Mouse (Mus musculus) granulocyte monocyte progenitor cell, adult 5-6 weeks (primary cell): Measurements from ENCODE around the gene Eif4g3. TPM values are rescaled to one million over a fixed set of nuclear protein-coding genes. Genes with fewer than 3 reads are reported as not detected.

ENCODE experiments used
- ATAC-seq: replicated peaks from 2 replicates; pipeline ENCODE4 v1.8.0; 2016; ENCODE audit warnings: mild to moderate bottlenecking, moderate TSS enrichment, inconsistent platforms; ENCODE audit not compliant: poor library complexity, severe bottlenecking
- total RNA-seq, 2 experiments: library from RNA; stranded (forward) in 1 of 2; stranded (reverse) in 1 of 2; fragments of 200-712, 200-1000 nt in 1 of 2; fragments of >200 nt in 1 of 2; fragmentation: Nextera tagmentation in 1 of 2; gene quantifications; 2 replicates each; pipeline ENCODE4 v1.2.3; 2014 to 2017

Gene Eif4g3
- total RNA-seq, 2 experiments from 2014 or later, result 29.3 to 72.3 TPM

DNA sequence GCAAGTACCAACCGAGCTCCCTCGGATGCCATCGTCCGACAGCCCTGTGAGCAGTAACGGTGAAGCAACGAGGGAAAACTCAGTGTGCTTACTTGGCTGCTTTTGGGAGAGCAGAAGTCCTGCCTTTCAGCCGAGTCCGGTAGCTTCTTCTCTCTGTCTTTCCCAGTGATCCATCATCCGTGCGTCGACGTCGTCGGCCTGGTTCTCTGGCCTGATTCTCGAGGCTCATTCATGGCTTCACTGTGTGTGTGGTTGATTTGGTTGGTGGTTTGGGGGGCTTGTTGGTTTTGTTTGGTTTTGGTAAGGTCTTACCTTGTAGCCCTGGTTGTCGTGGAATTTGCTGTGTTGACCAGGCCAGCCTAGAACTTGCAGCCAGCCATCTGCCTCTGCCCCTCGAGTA, 145.0 kb downstream of the Eif4g3 start:
- ATAC-seq, result no peak

DNA sequence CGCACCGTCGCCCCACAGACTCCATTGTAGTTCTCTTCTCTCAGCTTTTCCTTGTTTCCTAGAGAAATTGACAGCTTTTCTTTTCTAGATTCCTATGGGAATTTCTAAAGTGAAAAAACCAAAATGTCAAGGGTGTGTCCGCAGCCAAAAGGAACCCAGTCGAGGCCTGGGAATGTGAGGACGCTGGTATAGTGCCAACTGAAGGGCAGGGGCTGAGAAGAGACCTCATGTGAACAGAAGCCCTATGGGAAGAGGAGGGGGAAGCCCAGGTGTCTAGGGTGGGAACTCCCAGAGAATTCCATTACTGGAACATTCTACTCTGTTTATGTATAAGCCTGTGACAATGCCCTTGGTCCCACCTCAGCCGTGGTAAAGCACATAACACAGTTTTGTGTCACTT, 145.4 kb downstream of the Eif4g3 start:
- ATAC-seq, result no peak

DNA sequence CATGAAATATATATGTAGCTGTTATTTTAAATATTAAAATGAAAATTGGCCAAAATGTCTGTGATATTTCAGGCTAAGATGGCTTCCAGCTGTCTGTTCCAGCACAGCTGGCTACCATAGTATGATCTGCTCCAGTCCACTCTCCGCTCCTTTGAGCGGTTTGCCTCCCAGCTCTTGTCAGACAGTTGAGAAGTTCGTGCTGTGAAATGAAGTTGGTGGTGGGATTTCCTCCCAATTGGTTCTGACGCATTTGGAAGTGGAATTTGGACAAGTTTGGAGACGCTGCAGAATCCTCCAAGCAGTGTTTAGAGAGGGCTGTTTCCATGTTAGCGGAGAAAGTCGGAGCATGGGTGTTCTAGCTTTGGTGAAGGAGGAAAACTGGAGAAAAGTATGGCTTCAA, 148.5 kb downstream of the Eif4g3 start:
- no peak for ATAC-seq

DNA sequence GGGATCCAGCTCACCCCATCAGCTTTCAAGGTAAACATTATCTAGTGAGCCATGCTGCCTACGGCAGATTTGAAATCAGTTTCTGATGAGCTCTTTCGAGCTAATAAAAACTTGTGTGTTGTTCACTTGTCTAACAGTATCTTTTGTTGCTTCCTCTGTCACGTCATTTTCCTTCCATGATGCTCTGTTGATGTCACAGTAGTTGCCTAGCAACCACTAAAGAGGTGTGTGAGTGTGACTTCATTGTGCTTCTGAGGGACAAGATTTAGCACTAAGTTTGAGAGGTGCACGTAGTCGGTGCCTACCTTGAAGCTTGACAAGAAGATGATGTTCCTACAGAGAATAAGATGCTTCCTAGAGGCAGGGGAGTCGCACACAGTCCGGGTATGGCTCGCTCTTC, 154.4 kb downstream of the Eif4g3 start:
- ATAC-seq, result no peak

DNA sequence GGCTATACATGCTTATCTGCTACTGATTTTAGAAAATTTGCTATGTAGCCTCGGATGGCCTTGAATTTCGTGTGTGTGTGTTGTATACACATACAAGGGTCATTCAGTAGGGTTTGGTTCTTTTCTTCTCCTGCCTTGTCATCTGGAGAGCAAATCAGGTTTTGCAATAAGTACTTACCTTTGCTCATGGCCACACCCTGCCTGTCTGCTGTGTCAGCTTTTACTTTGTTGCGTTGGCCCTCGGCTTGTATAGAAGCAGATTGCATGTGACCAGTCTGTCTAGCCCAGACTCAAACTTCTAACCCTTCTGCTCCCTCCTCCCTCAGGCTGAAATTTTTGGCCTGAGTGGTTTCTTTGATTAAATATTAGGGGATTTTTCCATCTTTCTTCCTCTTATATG, 157.2 kb downstream of the Eif4g3 start:
- ATAC-seq, result no peak

DNA sequence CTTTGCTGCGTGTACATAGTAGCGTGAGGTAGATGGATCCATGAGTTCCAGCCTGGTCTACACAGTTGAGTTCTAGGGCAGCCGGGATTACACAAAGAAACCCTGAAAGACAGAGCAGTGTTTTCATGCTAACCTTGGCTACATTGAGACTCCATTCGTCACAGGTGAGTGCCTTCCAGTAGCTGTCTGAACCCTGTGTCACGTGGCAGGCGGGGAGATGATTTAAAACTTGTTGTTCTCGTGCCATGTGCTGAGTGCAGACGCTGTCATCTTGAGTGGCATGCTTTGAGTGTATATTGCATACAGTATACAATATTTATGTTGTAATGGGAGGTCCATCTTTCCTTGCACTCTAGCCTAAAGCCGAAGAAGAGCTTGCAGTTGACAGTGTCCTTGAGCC, 158.4 kb downstream of the Eif4g3 start:
- ATAC-seq, result no peak

DNA sequence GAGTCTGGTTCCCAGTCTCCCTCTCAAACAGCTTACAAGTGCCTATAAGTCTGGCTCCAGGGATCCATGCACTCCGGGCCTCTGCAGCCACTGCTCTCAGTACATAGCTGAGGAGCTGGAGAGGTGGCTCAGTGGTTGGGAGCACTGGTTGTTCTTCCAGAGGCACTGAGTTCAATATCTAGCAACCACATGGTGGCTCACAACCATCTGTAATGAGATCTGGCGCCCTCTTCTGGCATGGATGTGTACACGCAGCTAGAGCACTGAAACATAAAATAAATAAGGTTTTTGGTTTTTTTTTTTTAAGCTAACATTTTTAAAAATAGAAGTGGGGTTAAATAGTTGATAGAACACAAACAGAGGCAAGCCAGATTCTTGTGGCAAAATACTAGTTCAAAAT, 161.2 kb downstream of the Eif4g3 start:
- ATAC-seq, result 0 out of 2 replicates have a peak, but pooled peaks have one; percentile 25

DNA sequence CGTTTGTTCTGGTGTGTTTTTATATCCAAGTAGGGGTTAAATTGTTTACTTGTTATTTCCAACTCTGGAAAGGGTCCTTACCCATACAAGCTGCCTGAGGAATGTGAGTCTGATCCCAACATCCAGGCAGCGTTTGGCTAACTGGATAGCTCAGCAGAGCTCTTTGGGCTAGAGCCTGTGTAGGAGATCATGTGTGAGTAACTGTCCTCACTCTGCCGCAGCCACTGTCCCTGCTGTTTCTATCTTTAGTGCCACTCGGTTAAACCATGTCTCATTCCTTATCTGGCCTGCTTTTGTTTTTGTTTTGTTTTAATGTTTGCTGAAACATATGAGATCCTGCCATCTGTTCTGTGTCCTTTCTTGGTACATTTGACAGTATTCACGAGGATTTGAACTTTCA, 168.1 kb downstream of the Eif4g3 start:
- no peak for ATAC-seq

DNA sequence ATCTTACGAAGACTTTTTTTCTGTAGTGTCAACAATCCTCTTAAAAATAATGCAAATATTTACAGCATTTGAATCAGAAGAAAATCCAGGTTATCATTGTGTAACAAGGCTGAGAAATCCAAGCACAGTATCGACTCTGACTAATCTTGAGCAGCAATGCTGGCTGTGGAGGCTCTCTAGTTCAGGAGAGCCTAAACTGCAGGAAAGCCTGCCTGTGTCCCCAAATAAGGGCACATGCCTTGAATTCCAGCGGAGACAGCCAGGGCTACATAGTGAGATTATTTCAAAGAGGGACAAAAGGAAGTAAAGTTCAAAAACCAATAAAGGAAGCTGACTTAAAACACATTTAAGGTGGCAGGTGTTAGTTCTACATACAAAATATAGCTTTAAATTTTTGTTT, 168.7 kb downstream of the Eif4g3 start:
- ATAC-seq, result no peak

DNA sequence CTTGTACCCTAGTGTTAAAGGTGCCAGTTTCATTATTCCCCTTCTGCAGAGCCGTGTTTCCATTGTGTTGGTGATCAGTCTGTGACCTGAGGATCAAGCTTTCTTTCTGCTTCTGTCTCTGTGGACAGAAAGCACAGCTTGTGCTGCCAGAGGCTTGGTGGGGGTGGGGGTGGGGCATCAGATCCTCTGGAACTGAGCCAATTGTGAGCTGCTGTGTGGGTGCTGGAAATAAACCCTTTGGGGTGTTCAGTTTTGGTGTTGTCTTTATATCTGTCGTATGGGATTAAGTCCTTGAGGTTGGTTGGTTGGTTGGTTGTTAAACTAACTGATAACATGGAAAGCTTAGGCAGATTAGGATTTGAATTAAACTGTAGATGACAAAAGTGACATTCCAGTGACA, 171.0 kb downstream of the Eif4g3 start:
- ATAC-seq, result no peak

DNA sequence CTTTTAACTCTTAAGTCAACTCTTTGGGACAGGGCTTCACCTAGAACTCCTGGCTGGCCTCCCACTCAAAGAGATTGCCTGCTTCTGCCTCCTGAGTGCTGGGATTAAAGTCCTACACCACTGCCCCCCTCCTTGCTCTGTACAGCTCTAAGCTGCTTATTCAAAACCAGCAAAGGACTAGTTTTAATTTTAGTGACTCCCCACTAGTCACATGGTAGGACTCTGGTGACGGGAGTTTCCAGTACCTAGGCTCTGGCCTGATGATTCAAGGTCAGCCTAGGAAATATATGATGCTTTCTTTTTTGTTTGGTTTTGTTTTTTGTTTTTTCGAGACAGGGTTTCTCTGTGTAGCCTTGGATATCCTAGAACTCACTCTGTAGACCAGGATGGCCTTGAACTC, 172.0 kb downstream of the Eif4g3 start:
- ATAC-seq, result no peak

DNA sequence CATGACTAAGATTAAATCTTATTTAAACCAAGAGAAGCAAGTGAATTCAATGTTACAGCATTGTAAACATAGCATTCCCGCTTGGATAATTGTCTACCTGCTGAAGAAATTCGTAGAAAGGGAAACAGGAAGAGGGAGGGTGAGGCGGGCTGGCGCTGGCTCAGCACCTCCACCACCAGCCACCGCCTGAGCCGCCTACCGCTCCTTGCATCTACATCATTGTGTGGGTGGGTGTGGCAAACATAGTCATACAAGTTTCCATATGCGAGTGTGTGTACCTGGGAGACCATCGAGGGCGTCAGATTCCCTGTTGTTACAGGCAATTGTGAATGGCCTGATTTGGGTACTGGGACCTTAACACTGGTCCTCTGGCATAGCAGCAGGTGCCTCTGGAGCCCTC, 173.7 kb downstream of the Eif4g3 start:
- no peak for ATAC-seq

DNA sequence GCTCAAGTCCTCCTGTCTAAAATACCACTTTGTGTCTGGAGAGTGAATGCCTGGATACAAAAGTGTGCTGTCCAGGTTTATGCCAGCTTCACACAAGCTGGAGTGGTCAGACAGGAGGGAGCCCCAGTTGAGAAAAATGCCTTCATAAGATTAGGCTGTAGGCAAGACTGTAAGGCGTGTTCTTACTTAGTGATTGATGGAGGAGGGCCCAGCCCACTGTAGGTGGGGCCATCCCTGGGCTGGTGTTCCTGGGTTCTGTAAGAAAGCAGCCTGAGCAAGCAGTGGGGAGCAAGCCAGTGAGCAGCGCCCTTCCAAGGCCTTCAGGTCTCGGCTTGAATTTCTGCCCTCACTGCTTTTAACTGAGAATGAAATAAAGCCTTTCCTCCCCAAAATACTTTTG, 175.3 kb downstream of the Eif4g3 start:
- ATAC-seq, result no peak

DNA sequence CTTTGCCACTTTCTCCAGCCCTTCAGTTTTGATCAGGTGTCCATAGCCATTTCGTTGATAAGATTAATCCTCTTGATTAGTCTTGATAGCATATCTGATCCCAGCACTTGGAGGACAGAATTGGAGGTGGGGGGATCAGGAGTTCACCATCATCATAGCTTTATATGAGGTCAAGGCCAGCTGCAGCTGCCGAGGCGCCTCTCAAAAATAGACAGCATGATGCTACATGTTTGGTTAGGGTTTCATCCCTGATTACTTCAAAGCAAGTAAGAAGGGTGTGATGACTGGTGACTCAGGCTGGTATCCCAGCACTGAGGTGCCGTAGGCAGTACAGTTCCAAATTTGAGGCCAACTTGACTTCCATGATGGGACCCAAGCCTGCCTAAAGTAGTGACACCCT, 176.6 kb downstream of the Eif4g3 start:
- ATAC-seq, result no peak

DNA sequence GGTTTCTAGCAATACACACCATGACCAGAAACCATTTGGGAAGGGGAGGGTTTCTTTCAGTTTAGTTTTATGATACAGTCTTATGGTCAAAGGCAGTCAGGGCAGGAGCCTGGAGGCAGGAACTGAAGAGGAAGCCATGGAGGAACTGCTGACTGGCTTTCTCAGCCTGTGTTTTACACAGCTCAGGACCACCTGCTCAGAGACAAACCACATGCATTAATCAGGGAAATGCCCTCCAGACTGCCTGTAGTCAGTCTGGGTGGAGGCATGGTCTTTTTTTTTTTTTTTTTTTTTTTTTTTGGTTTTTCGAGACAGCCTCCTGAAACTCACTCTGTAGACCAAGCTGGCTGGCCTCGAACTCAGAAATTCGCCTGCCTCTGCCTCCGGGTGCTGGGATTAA, 179.9 kb downstream of the Eif4g3 start:
- peak; percentile 59 for ATAC-seq

DNA sequence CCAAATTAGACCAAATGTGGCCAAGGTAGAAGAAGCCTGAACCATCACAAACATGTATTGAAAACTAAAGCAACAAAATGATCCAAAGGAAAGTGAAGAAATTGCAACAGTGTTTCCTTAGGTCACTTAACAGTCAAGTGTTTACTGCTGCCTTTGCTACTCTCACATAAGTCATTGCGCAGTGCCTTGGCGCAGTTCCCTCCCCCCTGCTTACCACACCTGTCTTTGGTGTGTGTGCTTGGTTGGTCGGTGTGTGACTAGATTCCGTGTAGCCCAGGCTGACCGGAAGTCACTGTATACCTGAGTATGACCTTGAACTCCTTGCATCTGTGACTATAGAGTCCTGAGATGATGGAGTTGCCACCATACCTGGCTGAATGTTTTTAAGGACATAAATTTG, 186.6 kb downstream of the Eif4g3 start:
- 0 out of 2 replicates have a peak, but pooled peaks have one; percentile 6 for ATAC-seq

DNA sequence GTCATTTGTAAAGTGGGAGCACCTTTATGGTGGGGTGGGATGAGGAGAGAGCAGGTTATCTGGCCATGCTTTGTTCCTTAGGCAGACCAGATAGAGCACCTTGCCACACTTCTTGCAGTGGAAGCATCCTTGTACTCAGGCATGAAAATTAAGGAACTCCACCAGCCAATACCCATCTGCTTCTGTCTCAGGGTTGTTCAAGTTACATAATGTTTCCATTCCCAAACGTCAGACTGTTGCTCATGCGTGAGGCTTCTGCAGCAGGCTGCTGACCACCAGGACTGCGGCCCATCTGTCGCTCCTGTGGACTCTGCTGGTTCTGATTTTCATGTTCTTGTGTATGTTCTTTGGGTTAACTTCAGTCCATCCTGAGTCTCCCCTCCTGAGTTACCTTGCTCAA, 187.9 kb downstream of the Eif4g3 start:
- ATAC-seq, result peak; percentile 61

DNA sequence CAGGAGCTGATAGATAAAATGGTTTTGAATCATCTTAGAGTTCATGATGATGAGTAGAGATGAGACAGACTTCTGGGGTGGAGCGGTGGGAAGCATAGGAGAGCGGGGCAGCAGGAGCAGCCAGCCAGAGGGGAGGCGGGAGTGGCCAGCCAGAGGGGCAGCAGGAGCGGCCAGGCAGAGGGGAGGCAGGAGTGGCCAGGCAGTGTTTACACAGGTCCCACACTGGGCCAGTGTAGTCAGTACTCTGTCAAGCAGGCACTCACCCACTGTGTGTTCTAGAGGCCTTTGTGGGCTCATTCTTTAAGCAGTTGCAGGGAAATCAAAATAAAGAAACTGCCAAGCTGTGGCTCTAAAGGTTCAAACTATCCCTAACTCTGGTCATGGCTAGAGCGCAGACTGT, 191.2 kb downstream of the Eif4g3 start:
- ATAC-seq, result no peak

DNA sequence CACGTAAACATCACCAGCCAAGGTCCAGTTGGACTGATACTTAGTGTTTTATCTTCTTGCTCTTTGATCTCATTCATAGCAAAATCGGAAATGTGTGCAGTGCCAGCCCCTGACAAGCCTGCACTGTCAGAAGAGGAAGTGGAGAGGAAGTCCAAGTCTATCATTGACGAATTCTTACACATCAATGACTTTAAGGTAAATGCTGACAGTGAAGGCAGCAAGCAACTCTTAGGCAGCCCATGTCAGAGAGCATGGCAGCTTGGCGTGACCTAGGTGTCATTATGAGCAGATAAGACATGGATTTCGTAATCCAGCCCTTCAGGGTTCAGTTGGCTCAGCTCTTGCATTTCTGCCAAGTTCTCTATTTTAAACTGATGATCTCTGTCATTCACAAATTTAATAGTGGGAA, 191.8 kb downstream of the Eif4g3 start:
- peak; percentile 55 for ATAC-seq

DNA sequence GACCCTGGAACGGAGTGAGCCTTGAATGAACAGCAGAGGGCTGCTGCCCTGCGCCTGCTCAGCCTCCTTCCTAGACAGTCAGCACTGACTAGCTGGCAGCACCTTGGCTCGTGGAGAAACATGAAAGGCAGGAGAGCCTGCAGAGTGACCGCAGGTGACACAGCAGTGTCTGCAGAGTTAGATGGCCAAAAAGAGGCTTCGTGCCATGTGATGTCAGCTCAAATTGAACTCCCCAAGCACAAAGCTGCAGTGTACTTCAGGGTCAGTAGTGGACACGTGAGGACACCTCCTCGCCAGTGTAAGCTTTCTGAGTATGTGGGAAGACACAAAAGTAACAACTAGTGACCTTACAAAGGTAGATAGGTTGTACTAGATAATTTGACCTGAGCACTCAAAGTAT, 193.1 kb downstream of the Eif4g3 start:
- no peak for ATAC-seq

DNA sequence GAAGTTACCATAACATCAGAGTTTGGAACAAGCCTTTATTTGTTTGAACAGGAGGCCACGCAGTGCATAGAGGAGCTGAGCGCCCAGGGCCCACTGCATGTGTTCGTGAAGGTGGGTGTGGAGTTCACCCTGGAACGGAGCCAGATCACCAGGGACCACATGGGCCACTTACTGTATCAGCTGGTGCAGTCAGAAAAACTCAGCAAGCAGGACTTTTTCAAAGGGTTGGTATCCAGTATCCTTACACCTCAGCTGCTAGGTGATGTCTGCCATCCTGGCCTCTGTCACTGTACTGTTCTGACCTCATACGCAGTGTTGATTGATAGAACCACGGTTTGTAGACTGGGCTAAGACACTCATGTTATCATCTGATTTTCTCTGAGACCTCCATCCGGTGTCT, 195.2 kb downstream of the Eif4g3 start:
- ATAC-seq, result no peak

DNA sequence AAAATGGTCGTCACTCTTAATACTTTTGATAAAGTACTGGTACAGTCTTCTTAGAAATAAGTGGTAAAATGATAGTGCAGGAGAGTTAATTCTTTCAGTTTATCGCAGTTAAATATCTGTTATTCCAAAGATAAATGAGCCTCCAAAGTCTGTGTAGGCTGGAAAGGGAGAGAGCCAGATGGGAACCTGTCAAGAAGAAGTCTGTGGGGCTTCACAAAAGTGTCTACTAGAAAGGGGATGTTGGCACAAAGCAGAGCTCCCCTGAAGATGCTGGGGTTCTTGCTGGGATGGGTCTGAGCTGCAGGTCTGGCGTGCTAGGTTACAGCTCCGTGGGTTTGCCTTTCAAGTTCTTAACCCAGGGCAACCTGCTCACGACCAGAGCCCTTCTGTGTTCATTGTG, 199.7 kb downstream of the Eif4g3 start:
- no peak for ATAC-seq

DNA sequence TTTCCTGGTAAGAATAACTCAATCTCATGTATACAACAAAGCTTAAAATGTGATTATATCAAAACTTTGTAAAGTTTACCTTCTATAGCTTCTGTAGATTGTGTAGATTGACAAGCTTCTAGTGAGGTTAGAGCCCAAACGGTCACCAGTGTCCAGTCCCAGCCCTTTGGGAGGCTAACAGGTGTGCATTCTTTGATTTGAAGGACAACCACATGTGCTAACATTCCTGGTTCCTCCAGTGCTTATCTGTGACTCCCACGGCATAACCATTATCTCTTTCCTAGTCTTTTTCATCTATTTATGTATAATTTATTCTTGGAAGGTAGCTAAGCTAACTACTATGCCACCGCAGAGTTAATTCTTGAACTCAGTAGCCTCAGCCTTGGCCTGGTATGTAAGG, 207.9 kb downstream of the Eif4g3 start:
- no peak for ATAC-seq
